Mouse (Mus musculus): Measurements from ENCODE around the gene Hist1h3h. TPM values are rescaled to one million over a fixed set of nuclear protein-coding genes. Genes with fewer than 3 reads are reported as not detected.
"Not testable (repeated sequence)": the region's sequence is repeated elsewhere in the genome, so short reads cannot be mapped to it uniquely, and the experiment has no call there.

Gene Hist1h3h
- polyA plus RNA-seq (2016; fragmentation: Nextera tagmentation; extraction: Ambion mirVana): 2.0 TPM in 2 replicates

- ATAC-seq (ENCODE audit: insufficient number of reproducible peaks, low FRiP score): peak; percentile 26; the same call in 1 of the 2 replicates
- not testable (repeated sequence) for H3K9me3 ChIP-seq (replicated peaks); H3K36me3 ChIP-seq; H3K27me3 ChIP-seq (replicated peaks)
- peak within 1 kb of the TSS; percentile 96 for H3K27ac ChIP-seq (ENCODE audit: poor library complexity, severe bottlenecking)
- peak within 1 kb of the TSS; percentile 90 for H3K4me2 ChIP-seq
- peaks cover 25% of the 10 kb centered on the region for H3K4me1 ChIP-seq (replicated peaks)
- 2% methylated on average over 28 of the region's 56 CpGs for WGBS
- peak within 1 kb of the TSS; percentile 87 for H3K9ac ChIP-seq
- H3K4me3 ChIP-seq: peak within 1 kb of the TSS; percentile 52
These were observed at the start of gene Hist1h3h for GRCm38 (mm10) chr13:21717397-21718357. Hist1h3h (plus strand) TSS chr13:21717659.

DNA sequence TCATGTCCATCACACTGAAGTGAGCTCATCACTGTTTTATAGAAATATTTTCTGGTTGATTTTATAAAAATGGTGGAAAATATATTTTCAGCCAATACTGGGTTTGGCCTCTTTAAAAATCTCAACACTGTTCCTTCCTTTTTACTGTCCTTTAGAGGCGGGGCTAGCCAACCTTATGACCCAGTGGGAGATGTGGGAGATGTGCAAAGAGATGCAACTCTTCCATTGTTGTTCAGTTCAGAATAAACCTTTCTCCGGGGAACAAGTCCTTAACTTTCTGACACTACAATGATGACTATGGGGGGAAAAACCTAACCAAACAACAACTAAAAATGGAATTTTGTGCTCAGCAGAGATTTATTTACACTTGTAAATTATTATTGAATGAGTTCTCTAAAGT lies 40.2 kb upstream of the Hist1h3h start, which contains the start of gene Olfr1360:
Olfr1360 (minus strand) TSS at position 101 of the 400 bp plus-strand sequence.
- no peak for ATAC-seq (ENCODE audit: insufficient number of reproducible peaks, low FRiP score)
- no peaks in the 10 kb centered on the region for H3K9me3 ChIP-seq (replicated peaks)
- 78% methylated on average over 2 of the region's 2 CpGs for WGBS

GRCm38 (mm10) chr13:21697811-21698210 lies 19.6 kb upstream of the Hist1h3h start, which contains the start of gene Olfr1359:
Olfr1359 (plus strand) TSS chr13:21698111.
- Histone ChIP-seq H3K4me3 (no peak within 1 kb of the TSS), H3K27me3 (replicated peaks) (no peaks in the 10 kb centered on the region), H3K27ac (ENCODE audit: poor library complexity, severe bottlenecking) (no peak within 1 kb of the TSS), H3K4me2 (no peak within 1 kb of the TSS), H3K9me3 (replicated peaks) (no peaks in the 10 kb centered on the region), H3K9ac (no peak within 1 kb of the TSS), H3K4me1 (replicated peaks) (no peaks in the 10 kb centered on the region), H3K36me3 (no peaks in the 10 kb centered on the region)
- no peak for ATAC-seq (ENCODE audit: insufficient number of reproducible peaks, low FRiP score)

More for the DNA sequence above, 40.2 kb upstream of the Hist1h3h start, which contains the start of gene Olfr1360:
- Histone ChIP-seq H3K27ac (ENCODE audit: poor library complexity, severe bottlenecking) (no peak within 1 kb of the TSS), H3K9ac (no peak within 1 kb of the TSS), H3K4me1 (replicated peaks) (no peaks in the 10 kb centered on the region), H3K4me3 (no peak within 1 kb of the TSS), H3K4me2 (no peak within 1 kb of the TSS), H3K27me3 (replicated peaks) (no peaks in the 10 kb centered on the region), H3K36me3 (no peaks in the 10 kb centered on the region)

- Histone ChIP-seq H3K4me2 (no peak overlapping the region), H3K27ac (ENCODE audit: poor library complexity, severe bottlenecking) (no peak overlapping the region), H3K27me3 (replicated peaks) (no peaks in the 10 kb centered on the region), H3K9ac (no peak overlapping the region), H3K4me3 (no peak overlapping the region), H3K4me1 (replicated peaks) (no peaks in the 10 kb centered on the region; the same call in 1 of the 2 replicates), H3K9me3 (replicated peaks) (no peaks in the 10 kb centered on the region), H3K36me3 (no peaks in the 10 kb centered on the region)
- WGBS: 66% methylated on average over 4 of the region's 4 CpGs
- no peak for ATAC-seq (ENCODE audit: insufficient number of reproducible peaks, low FRiP score)
These were observed 10.8 kb upstream of the Hist1h3h start for GRCm38 (mm10) chr13:21706669-21707068.

- H3K36me3 ChIP-seq: no peaks in the 10 kb centered on the region
- peaks cover 3% of the 10 kb centered on the region for H3K4me1 ChIP-seq (replicated peaks)
- peak overlapping the region; percentile 76 for H3K4me3 ChIP-seq
- under 1% methylated on average over 32 of the region's 32 CpGs for WGBS
- no peaks in the 10 kb centered on the region for H3K9me3 ChIP-seq (replicated peaks)
- H3K4me2 ChIP-seq: peak overlapping the region; percentile 50
- H3K9ac ChIP-seq: peak overlapping the region; percentile 65
- H3K27ac ChIP-seq (ENCODE audit: poor library complexity, severe bottlenecking): peak overlapping the region; percentile 81
- peak; percentile 78 for ATAC-seq (ENCODE audit: insufficient number of reproducible peaks, low FRiP score)
- H3K27me3 ChIP-seq (replicated peaks): no peaks in the 10 kb centered on the region
These were observed 7.3 kb upstream of the Hist1h3h start for GRCm38 (mm10) chr13:21710031-21710711.

GRCm38 (mm10) chr13:21710821-21711525 lies 6.5 kb upstream of the Hist1h3h start:
- Histone ChIP-seq H3K27ac (ENCODE audit: poor library complexity, severe bottlenecking) (no peak overlapping the region), H3K9ac (peak overlapping the region; percentile 74), H3K4me3 (peak overlapping the region; percentile 58), H3K9me3 (replicated peaks) (no peaks in the 10 kb centered on the region), H3K27me3 (replicated peaks) (no peaks in the 10 kb centered on the region), H3K4me1 (replicated peaks) (peaks cover 8% of the 10 kb centered on the region), H3K4me2 (peak overlapping the region; percentile 80), H3K36me3 (no peaks in the 10 kb centered on the region)
- WGBS: 3% methylated on average over 22 of the region's 22 CpGs
- peak; percentile 80 for ATAC-seq (ENCODE audit: insufficient number of reproducible peaks, low FRiP score)

GRCm38 (mm10) chr13:21711698-21712097 lies 5.8 kb upstream of the Hist1h3h start:
- no peaks in the 10 kb centered on the region for H3K9me3 ChIP-seq (replicated peaks)
- H3K36me3 ChIP-seq: no peaks in the 10 kb centered on the region
- H3K9ac ChIP-seq: peak overlapping the region; percentile 74; the same call in 1 of the 2 replicates
- peak overlapping the region; percentile 80 for H3K4me2 ChIP-seq
- H3K27ac ChIP-seq (ENCODE audit: poor library complexity, severe bottlenecking): no peak overlapping the region
- peaks cover 8% of the 10 kb centered on the region for H3K4me1 ChIP-seq (replicated peaks)
- WGBS: 31% methylated on average over 4 of the region's 4 CpGs
- H3K4me3 ChIP-seq: peak overlapping the region; percentile 58
- H3K27me3 ChIP-seq (replicated peaks): no peaks in the 10 kb centered on the region
- ATAC-seq (ENCODE audit: insufficient number of reproducible peaks, low FRiP score): no peak

GRCm38 (mm10) chr13:21714725-21715124 lies 2.7 kb upstream of the Hist1h3h start:
- WGBS: 1% methylated on average over 7 of the region's 7 CpGs
- Histone ChIP-seq H3K36me3 (no peaks in the 10 kb centered on the region), H3K4me3 (peak overlapping the region; percentile 47), H3K27ac (ENCODE audit: poor library complexity, severe bottlenecking) (no peak overlapping the region; the same call in 1 of the 2 replicates), H3K4me2 (peak overlapping the region; percentile 90), H3K4me1 (replicated peaks) (peaks cover 20% of the 10 kb centered on the region), H3K9ac (peak overlapping the region; percentile 79), H3K27me3 (replicated peaks) (no peaks in the 10 kb centered on the region), H3K9me3 (replicated peaks) (no peaks in the 10 kb centered on the region)
- ATAC-seq (ENCODE audit: insufficient number of reproducible peaks, low FRiP score): no peak

DNA sequence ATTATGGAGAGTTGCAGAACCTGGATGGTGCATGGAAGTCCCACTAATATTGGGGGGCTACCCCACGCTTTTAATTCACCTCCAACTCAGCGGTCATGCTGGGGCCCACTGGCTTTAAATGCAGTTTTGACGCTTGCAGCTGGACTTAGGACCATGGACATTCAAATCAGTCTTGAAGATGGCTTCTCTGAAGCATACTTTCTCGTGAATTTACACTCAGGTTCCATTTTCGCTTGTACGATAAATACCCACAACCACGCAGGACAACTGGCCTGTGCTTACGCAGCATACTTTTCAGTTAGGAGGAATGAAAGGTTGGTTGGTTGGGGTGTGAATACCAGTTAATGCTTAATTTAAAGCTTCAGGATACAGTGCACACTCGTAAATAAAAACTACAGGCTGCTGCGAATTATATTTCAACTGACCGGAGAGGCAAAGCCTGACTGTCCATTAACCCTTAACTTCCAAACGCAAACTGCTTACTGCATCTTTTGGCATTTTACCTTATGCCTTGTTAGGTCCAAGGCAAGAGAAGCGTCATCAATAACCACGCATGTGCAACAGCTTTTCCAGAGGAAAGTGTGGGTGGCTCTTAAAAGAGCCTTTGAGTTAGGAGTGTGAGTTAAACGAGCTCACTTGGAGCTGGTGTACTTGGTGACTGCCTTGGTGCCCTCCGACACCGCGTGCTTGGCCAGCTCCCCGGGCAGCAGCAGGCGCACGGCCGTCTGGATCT lies 2.2 kb upstream of the Hist1h3h start:
- H3K9ac ChIP-seq: peak overlapping the region; percentile 79
- H3K27ac ChIP-seq (ENCODE audit: poor library complexity, severe bottlenecking): peak overlapping the region; percentile 92
- WGBS: 2% methylated on average over 22 of the region's 22 CpGs

DNA sequence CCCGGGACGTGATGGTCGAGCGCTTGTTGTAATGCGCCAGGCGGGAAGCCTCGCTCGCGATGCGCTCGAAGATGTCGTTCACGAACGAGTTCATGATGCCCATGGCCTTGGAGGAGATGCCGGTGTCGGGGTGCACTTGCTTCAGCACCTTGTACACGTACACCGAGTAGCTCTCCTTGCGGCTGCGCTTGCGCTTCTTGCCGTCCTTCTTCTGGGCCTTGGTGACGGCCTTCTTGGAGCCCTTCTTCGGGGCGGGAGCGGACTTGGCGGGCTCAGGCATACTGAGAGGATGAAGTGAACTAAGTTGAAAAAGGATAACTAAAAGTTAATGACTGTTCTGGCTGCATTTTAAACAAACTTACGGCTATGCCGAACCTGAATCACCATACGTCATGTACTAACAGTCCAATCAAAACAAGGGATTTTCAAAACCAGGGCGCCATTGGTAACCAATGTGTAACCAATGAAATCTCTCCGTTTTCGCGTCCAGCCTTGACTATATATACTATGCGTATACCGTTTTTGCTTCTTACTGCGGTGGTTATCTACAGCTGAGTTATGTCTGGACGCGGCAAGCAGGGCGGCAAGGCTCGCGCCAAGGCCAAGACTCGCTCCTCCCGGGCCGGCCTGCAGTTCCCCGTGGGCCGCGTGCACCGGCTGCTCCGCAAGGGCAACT lies 1.5 kb upstream of the Hist1h3h start, which contains the start of the genes Hist1h2bl and Hist1h2ai:
Hist1h2bl (minus strand) TSS at position 280 of the 676 bp plus-strand sequence.
Hist1h2ai (plus strand) TSS at position 559 of the 676 bp plus-strand sequence.
- H3K27me3 ChIP-seq (replicated peaks); H3K36me3 ChIP-seq; H3K9me3 ChIP-seq (replicated peaks): not testable (repeated sequence)
- Histone ChIP-seq H3K4me1 (replicated peaks) (peaks cover 21% of the 10 kb centered on the region), H3K4me2 (peak within 1 kb of the TSS; percentile 90), H3K9ac (peak within 1 kb of the TSS; percentile 82), H3K4me3 (peak within 1 kb of the TSS; percentile 52), H3K27ac (ENCODE audit: poor library complexity, severe bottlenecking) (peak within 1 kb of the TSS; percentile 96)
- WGBS: under 1% methylated on average over 36 of the region's 50 CpGs
- peak; percentile 93 for ATAC-seq (ENCODE audit: insufficient number of reproducible peaks, low FRiP score)

More for the DNA sequence above, 2.2 kb upstream of the Hist1h3h start:
- H3K4me3 ChIP-seq: peak overlapping the region; percentile 47
- ATAC-seq (ENCODE audit: insufficient number of reproducible peaks, low FRiP score): no peak
- H3K36me3 ChIP-seq: no peaks in the 10 kb centered on the region
- peak overlapping the region; percentile 90 for H3K4me2 ChIP-seq
- H3K9me3 ChIP-seq (replicated peaks): no peaks in the 10 kb centered on the region
- peaks cover 20% of the 10 kb centered on the region for H3K4me1 ChIP-seq (replicated peaks)
- H3K27me3 ChIP-seq (replicated peaks): no peaks in the 10 kb centered on the region
